Mouse (Mus musculus) heart, embryonic 15.5 days (tissue): Measurements from ENCODE around the gene Dscam. TPM values are rescaled to one million over a fixed set of nuclear protein-coding genes. Genes with fewer than 3 reads are reported as not detected.
"Not testable (repeated sequence)": the region's sequence is repeated elsewhere in the genome, so short reads cannot be mapped to it uniquely, and the experiment has no call there.

Source experiments
- ATAC-seq: fragments of 200-750 bp; cut with Nextera tagmentation; replicated peaks from 2 replicates; pipeline ENCODE4 v1.8.0; 2017; ENCODE audit warnings: low read depth, moderate TSS enrichment; ENCODE audit not compliant: insufficient number of reproducible peaks, insufficient read depth, low FRiP score
- H3K27ac ChIP-seq: fragments of 300-500 bp; sonication (generic); 2 replicates; pipeline ENCODE4 v1.5.1; 2015; ENCODE audit warnings: mild to moderate bottlenecking, inconsistent platforms
- H3K27me3 ChIP-seq: fragments of 300-500 bp; sonication (generic); 2 replicates; pipeline ENCODE4 v1.6.1; 2015; ENCODE audit warnings: inconsistent platforms
- H3K36me3 ChIP-seq: fragments of 300-500 bp; sonication (generic); 2 replicates; pipeline ENCODE4 v1.6.1; 2015; ENCODE audit warnings: mild to moderate bottlenecking, inconsistent platforms
- H3K4me1 ChIP-seq: fragments of 300-500 bp; sonication (generic); replicated peaks from 2 replicates; pipeline ENCODE4 v1.6.1; 2015; ENCODE audit warnings: inconsistent platforms
- H3K4me2 ChIP-seq: fragments of 300-500 bp; sonication (generic); 2 replicates; pipeline ENCODE4 v1.6.1; 2015; ENCODE audit warnings: inconsistent platforms, mild to moderate bottlenecking, moderate library complexity
- H3K4me3 ChIP-seq: fragments of 300-500 bp; sonication (generic); 2 replicates; pipeline ENCODE4 v1.5.1; 2015; ENCODE audit warnings: mild to moderate bottlenecking, inconsistent platforms
- H3K9ac ChIP-seq: fragments of 300-500 bp; sonication (generic); 2 replicates; pipeline ENCODE4 v1.6.1; 2015; ENCODE audit warnings: mild to moderate bottlenecking, inconsistent platforms
- H3K9me3 ChIP-seq: fragments of 300-500 bp; sonication (generic); replicated peaks from 2 replicates; pipeline ENCODE4 v1.6.1; 2016; ENCODE audit warnings: inconsistent platforms
- WGBS: fragments of 180-500 bp; shearing (Covaris S2); methylation state at CpG from one replicate; pipeline ENCODE4 v1.1.7; 2015; ENCODE audit warnings: mixed read lengths; 5-methylcytosine and 5-hydroxymethylcytosine counted together
- polyA plus RNA-seq: library from polyadenylated mRNA; unstranded; fragments of >200 nt; fragmentation: Nextera tagmentation; extraction: Ambion mirVana; gene quantifications from 2 replicates; pipeline ENCODE4 v1.2.1, GENCODE M21; 2015

The Dscam gene
- polyA plus RNA-seq, 1 experiment from 2014 or later = not detected

DNA sequence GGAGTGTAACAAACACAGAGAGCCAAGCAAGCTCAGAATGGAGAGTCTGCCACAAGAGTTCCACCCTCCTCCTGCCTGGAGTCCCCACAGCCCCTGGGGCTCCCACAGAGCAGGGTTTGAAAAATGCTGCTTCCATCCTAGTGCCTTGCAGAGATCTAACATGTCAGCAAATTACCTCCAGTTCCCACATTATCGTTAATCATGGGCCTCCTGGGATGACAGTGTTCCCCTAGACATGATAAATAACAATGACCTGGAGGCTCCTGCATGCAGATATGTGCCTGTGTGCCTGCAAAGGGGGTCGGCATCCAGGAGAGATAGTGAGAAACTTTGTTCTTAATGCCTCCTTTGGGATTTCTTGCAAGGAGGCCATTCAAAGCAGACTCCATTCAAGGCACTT, 266.2 kb downstream of the Dscam start:
- H3K9me3 ChIP-seq = no peaks in the 10 kb centered on the region
- no peak for ATAC-seq
- no peaks in the 10 kb centered on the region for H3K27me3 ChIP-seq
- H3K4me2 ChIP-seq = no peak overlapping the region
- no peak overlapping the region for H3K4me3 ChIP-seq
- no peaks in the 10 kb centered on the region for H3K36me3 ChIP-seq
- WGBS = 20% methylated on average over 2 of the region's 2 CpGs
- no peaks in the 10 kb centered on the region for H3K4me1 ChIP-seq
- H3K9ac ChIP-seq = no peak overlapping the region
- H3K27ac ChIP-seq = no peak overlapping the region

DNA sequence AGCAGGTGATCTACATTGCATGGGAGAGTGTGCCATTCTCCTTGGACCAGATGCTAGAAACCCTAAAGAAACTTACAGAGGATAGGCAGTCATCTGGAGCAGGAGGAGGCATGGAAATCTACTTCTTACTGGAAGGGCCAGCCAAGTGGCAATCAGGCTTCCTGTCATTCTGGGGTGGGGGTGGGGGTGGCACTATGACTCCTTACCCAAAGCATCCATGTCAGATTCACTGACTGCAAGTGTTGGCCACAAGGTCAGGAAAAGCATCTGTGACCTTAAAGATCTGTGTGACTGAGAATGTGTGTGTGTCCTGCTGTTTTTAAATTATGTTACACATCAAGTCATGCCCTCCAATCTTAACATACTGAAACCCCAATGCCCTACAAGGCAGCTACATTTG, 268.0 kb downstream of the Dscam start:
- H3K9me3 ChIP-seq = no peaks in the 10 kb centered on the region
- no peaks in the 10 kb centered on the region for H3K4me1 ChIP-seq
- H3K4me3 ChIP-seq = no peak overlapping the region
- H3K27me3 ChIP-seq = no peaks in the 10 kb centered on the region
- no peak overlapping the region for H3K4me2 ChIP-seq
- no peak for ATAC-seq
- no peak overlapping the region for H3K27ac ChIP-seq
- no peak overlapping the region for H3K9ac ChIP-seq
- H3K36me3 ChIP-seq = no peaks in the 10 kb centered on the region

DNA sequence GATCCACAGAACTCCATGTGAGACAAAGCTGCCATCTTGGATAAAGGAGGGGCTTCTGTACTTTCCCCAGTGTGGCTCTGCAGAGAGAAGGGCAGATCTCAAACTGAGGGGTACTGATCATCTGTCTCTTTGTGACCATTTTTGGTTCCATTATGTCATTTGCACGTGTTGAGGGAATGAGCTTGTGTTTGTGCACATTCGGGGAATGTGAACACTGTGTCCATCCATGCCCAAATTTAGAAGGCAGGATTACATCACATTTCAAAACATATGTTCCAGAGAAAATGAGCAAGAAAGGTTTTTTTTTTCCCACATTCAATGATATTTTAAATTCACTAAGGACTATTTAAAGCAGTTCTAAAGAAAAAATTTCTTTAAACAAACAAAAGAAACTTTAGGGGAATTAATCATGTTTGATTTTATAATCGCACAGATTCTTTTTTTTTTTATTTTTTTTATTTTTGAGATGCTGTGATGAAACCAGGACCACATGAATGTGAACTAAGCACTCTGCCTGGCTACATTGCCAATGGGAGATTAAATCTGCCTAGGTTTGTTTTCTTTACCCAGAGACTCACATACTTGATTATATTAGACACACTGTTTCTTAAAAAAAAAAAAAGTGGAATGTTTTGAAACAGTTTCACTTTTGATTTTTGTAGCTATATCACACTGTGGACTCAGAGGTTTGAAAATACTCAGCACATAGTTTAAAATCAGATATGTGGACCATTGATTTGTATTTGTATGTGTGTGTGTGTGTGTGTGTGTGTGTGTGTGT, 269.1 kb downstream of the Dscam start:
- H3K27ac ChIP-seq = no peak overlapping the region
- H3K9ac ChIP-seq = no peak overlapping the region
- H3K9me3 ChIP-seq = no peaks in the 10 kb centered on the region
- no peaks in the 10 kb centered on the region for H3K4me1 ChIP-seq
- no peaks in the 10 kb centered on the region for H3K36me3 ChIP-seq
- 60% methylated on average over 3 of the region's 3 CpGs for WGBS
- no peaks in the 10 kb centered on the region for H3K27me3 ChIP-seq
- H3K4me3 ChIP-seq = no peak overlapping the region
- H3K4me2 ChIP-seq = no peak overlapping the region
- ATAC-seq = no peak

DNA sequence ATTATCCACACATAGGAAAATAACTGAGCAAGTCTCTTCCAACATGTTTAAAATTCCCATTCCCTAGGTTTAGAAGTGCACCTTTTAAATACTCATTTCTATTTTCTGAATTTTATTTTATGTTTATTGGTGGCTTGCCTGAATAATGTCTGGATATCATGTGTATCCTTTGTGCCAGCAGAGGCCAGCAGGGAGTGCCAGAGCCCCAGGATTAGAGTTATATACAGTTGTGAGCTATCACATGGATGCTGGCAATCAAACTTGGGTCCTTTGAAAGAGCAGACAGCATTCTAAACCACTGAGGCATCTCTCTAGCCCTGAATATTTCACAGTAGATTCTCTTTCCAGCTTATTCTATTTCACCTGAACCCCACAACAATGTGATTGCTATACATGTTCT, 271.2 kb downstream of the Dscam start:
- H3K4me1 ChIP-seq = no peaks in the 10 kb centered on the region
- no peaks in the 10 kb centered on the region for H3K36me3 ChIP-seq
- no peak overlapping the region for H3K4me2 ChIP-seq
- H3K27ac ChIP-seq = no peak overlapping the region
- H3K27me3 ChIP-seq = no peaks in the 10 kb centered on the region
- no peak for ATAC-seq
- H3K9me3 ChIP-seq = no peaks in the 10 kb centered on the region
- no peak overlapping the region for H3K4me3 ChIP-seq
- no peak overlapping the region for H3K9ac ChIP-seq

DNA sequence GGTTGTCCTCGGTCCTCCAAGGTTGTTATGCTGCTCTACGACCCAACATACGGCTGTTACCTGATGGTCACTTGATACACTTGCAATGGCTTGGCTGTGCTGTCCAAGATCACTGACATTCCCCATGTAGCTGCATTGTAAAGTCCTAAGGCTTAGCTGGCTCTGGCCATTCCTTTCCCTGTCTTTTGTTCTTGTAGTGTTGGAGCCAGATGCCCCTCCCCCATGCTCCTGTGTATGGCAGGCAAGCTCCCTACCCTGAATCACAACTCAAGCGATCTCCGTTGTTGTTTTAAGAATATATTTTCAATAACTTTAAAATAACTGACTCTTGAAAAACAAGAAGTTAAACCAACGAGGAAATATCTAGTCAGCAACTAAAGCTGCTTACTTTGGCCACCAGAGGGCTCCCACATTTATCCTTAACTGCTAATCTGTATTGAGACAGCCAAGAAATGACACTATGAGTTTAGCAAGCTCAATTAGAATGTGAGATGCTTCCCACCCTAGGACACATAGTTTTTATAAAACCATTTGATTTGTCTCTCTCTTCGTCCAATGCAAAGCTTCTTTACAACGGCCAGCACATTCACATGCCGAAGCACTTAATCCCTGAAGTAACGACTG, 273.9 kb downstream of the Dscam start:
- no peak for ATAC-seq

DNA sequence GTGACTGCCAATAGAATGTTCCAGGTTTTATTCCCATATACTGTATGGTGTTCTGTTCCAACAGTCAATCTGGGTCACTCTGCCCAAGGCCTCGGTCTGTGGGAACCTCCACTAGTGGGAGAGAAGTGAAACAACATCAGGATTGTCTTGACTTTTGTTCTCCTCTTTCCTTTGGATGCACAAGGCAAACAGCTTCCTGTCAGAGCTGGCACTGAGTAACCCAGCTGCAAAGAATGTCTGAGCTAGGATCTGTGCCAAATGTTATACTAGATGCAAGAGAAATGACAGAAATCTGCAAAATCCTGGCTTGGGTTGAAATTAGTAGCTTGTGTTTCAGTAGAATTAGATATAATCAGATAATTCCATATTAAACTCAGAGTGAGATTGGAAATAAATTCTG, 282.5 kb downstream of the Dscam start:
- H3K4me1 ChIP-seq = peaks cover 11% of the 10 kb centered on the region
- no peaks in the 10 kb centered on the region for H3K9me3 ChIP-seq
- H3K9ac ChIP-seq = no peak overlapping the region
- ATAC-seq = no peak
- no peaks in the 10 kb centered on the region for H3K36me3 ChIP-seq
- no peaks in the 10 kb centered on the region for H3K27me3 ChIP-seq
- WGBS = 56% methylated on average over 1 of the region's 1 CpGs
- H3K4me3 ChIP-seq = no peak overlapping the region
- H3K4me2 ChIP-seq = no peak overlapping the region
- no peak overlapping the region for H3K27ac ChIP-seq

More for the DNA sequence above, 273.9 kb downstream of the Dscam start:
- 65% methylated on average over 10 of the region's 10 CpGs for WGBS
- Histone ChIP-seq H3K27me3 (no peaks in the 10 kb centered on the region), H3K9ac (no peak overlapping the region), H3K27ac (no peak overlapping the region), H3K4me2 (no peak overlapping the region), H3K36me3 (no peaks in the 10 kb centered on the region), H3K4me3 (no peak overlapping the region), H3K4me1 (no peaks in the 10 kb centered on the region), H3K9me3 (no peaks in the 10 kb centered on the region)

DNA sequence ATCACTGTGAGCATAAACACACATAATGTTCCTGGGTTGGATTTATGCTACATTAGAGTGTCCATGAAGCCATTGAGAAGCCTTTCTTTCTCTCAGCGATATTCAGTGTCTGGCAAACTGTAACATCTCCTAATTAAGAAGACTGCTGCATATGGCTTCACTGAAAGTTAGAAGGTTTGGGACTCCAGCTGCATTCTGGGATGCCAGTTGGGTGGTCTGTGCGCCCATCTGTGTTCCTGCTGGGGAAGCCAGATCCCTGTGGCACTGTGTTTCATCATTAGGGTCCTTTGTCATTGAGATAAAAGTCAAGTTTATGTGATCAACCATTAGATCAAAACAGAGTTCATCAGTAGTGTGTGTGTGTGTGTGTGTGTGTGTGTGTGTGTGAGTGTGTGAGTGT, 284.7 kb downstream of the Dscam start:
- Histone ChIP-seq H3K4me3 (no peak overlapping the region), H3K4me1 (peaks cover 11% of the 10 kb centered on the region), H3K36me3 (no peaks in the 10 kb centered on the region), H3K9me3 (no peaks in the 10 kb centered on the region), H3K4me2 (no peak overlapping the region), H3K27me3 (no peaks in the 10 kb centered on the region), H3K27ac (no peak overlapping the region), H3K9ac (no peak overlapping the region)
- WGBS = 84% methylated on average over 2 of the region's 2 CpGs
- no peak for ATAC-seq

DNA sequence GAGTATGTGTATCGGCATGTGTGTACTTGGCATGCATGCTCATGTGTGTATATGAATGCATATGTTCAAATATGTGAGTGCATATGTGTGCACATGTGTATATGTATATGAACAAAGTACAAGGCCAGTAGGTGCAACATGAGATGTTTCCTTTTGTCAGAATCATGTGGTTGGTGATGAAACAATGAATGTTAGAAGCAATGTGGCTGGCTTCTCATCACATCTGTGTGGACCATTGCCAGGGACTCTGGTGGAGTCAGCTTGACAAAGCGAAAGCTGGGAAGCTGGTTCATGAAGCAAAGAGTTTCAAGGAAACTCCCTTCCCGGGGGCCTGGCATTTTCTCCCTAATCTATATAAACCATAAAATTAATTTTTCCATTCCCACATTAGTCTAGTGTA, 286.0 kb downstream of the Dscam start:
- H3K27ac ChIP-seq, H3K27me3 ChIP-seq, H3K9me3 ChIP-seq, H3K4me3 ChIP-seq, H3K4me2 ChIP-seq, H3K9ac ChIP-seq, H3K36me3 ChIP-seq, ATAC-seq: not testable (repeated sequence)
- WGBS = 57% methylated on average over 3 of the region's 3 CpGs
- peaks cover 11% of the 10 kb centered on the region for H3K4me1 ChIP-seq

DNA sequence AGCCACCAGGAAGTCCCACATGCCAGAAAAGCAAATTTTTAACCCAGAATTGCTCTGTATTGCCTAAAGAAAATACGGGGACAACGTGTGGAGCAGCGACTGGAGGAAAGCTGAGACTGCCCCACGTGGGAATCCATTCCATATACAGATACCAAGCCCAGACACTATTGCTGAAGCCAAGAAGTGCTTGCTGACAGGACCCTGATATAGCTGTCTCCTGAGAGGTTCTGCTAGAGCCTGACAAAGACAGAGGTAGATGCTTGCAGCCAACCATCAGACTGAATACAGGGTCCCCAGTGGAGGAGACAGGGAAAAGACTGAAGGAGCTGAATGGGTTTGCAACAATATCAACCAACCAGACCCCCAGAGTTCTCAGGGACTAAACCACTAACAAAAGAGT, 293.3 kb downstream of the Dscam start:
- Histone ChIP-seq H3K27me3 (no peaks in the 10 kb centered on the region), H3K36me3 (no peaks in the 10 kb centered on the region), H3K4me2 (no peak overlapping the region), H3K27ac (no peak overlapping the region), H3K4me3 (no peak overlapping the region), H3K9ac (no peak overlapping the region), H3K4me1 (peaks cover 11% of the 10 kb centered on the region), H3K9me3 (no peaks in the 10 kb centered on the region)
- WGBS = 19% methylated on average over 4 of the region's 4 CpGs
- ATAC-seq = no peak; the same call in 1 of the 2 replicates

DNA sequence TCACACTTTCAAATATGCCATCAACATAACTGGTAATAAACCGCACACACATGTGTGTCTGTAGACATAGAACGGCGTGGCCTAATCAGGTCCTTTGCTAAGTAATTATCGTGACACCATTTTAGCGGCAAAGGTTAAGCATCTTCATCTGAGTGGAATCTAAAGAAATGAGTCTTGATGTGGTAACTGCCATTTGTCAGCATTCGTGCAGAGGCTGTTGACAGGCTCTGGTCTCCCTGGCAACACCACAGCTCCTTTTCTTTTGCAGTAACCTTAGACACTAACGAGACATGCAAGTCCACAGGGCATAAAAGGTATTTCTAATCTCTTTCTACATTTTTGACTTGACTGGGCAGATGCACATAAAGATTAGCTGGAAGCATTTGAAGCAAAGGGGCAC, 297.8 kb downstream of the Dscam start:
- no peak overlapping the region for H3K27ac ChIP-seq
- H3K9me3 ChIP-seq = no peaks in the 10 kb centered on the region
- H3K9ac ChIP-seq = no peak overlapping the region
- peaks cover 9% of the 10 kb centered on the region for H3K4me1 ChIP-seq
- H3K4me3 ChIP-seq = no peak overlapping the region
- 45% methylated on average over 7 of the region's 7 CpGs for WGBS
- no peak for ATAC-seq
- H3K4me2 ChIP-seq = no peak overlapping the region
- H3K36me3 ChIP-seq = no peaks in the 10 kb centered on the region
- no peaks in the 10 kb centered on the region for H3K27me3 ChIP-seq

DNA sequence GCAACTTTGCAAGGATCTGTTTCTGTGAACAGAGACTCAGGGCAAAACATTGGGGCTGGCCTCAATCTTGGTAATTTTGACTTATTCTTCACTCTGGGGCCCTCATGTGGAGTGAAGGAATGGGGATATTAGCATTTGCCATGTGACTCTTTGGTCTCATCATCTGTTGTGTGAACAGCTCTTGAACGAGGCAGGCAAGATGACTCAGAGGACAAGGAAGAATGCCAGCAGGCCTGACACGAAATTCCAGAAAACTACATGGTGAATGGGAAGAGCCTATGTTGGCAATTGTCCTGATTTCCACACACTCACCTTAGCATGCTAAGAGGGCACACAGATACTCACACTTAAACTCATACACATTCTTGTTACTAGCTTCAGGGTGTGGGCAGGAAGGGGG, 313.0 kb downstream of the Dscam start:
- no peak overlapping the region for H3K9ac ChIP-seq
- no peak overlapping the region for H3K27ac ChIP-seq
- ATAC-seq = no peak
- WGBS = 9% methylated on average over 2 of the region's 2 CpGs
- H3K27me3 ChIP-seq = no peaks in the 10 kb centered on the region
- no peak overlapping the region for H3K4me2 ChIP-seq
- H3K4me1 ChIP-seq = peaks cover 17% of the 10 kb centered on the region
- H3K4me3 ChIP-seq = no peak overlapping the region
- H3K36me3 ChIP-seq = no peaks in the 10 kb centered on the region
- H3K9me3 ChIP-seq = no peaks in the 10 kb centered on the region

DNA sequence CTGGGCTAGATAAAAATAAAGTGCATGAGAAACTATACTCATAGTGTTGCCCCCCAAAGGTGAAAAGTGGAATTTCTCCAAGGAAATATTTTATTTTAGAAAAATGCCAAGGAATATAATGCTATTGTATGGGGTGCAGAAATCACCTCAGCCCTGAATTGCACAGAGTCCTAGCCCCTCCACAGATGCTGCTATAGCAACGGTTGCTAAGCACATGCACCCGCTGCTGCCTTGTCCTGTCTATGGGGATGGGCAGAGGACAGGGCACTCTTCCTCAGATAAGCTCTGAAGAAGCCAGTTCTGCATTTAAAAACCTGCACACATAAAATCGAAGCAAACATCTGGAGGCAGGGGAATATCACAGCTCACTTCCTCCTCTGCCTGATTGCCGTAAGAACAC, 315.5 kb downstream of the Dscam start:
- Histone ChIP-seq H3K4me2 (no peak overlapping the region), H3K9me3 (no peaks in the 10 kb centered on the region), H3K4me3 (no peak overlapping the region), H3K27me3 (no peaks in the 10 kb centered on the region), H3K4me1 (peaks cover 17% of the 10 kb centered on the region), H3K9ac (no peak overlapping the region), H3K27ac (no peak overlapping the region), H3K36me3 (no peaks in the 10 kb centered on the region)
- 76% methylated on average over 4 of the region's 4 CpGs for WGBS
- no peak for ATAC-seq
